Mouse (Mus musculus) stomach, embryonic 14.5 days (tissue): ENCODE data around the gene Dexi. TPM values are rescaled to one million over a fixed set of nuclear protein-coding genes. Genes with fewer than 3 reads are reported as not detected.

ENCODE experiments used
- ATAC-seq: fragments of 200-750 bp; cut with Nextera tagmentation; 2 replicates; pipeline ENCODE4 v1.8.0; 2017; ENCODE audit warnings: low read depth, moderate TSS enrichment; ENCODE audit not compliant: insufficient number of reproducible peaks, insufficient read depth, low FRiP score
- H3K27ac ChIP-seq: fragments of 300-500 bp; sonication (generic); 2 replicates; pipeline ENCODE4 v1.5.1; 2014; ENCODE audit warnings: mild to moderate bottlenecking, low read length, moderate library complexity, mixed read lengths
- H3K27me3 ChIP-seq: fragments of 300-500 bp; sonication (generic); 2 replicates; pipeline ENCODE4 v1.6.1; 2014; ENCODE audit warnings: low read length, control low read depth, mixed read lengths; ENCODE audit not compliant: control insufficient read depth, insufficient read depth
- H3K36me3 ChIP-seq: fragments of 300-500 bp; sonication (generic); 2 replicates; pipeline ENCODE4 v1.6.1; 2014; ENCODE audit warnings: mild to moderate bottlenecking, control low read depth, low read length, moderate library complexity, mixed read lengths; ENCODE audit not compliant: control insufficient read depth, insufficient read depth
- H3K4me1 ChIP-seq: fragments of 300-500 bp; sonication (generic); 2 replicates; pipeline ENCODE4 v1.6.1; 2014; ENCODE audit warnings: low read length, control low read depth, mixed read lengths; ENCODE audit not compliant: control insufficient read depth, insufficient read depth
- H3K4me2 ChIP-seq: fragments of 300-500 bp; sonication (generic); replicated peaks from 2 replicates; pipeline ENCODE4 v1.6.1; 2014; ENCODE audit warnings: low read depth, low read length, control low read depth
- H3K4me3 ChIP-seq: fragments of 300-500 bp; sonication (generic); 2 replicates; pipeline ENCODE4 v1.5.1; 2014; ENCODE audit warnings: low read depth, low read length, control low read depth
- H3K9ac ChIP-seq: fragments of 300-500 bp; sonication (generic); replicated peaks from 2 replicates; pipeline ENCODE4 v1.6.1; 2014; ENCODE audit warnings: low read depth, mild to moderate bottlenecking, control low read depth, low read length, moderate library complexity, mixed read lengths
- H3K9me3 ChIP-seq: fragments of 300-500 bp; sonication (generic); 2 replicates; pipeline ENCODE4 v1.6.1; 2016; ENCODE audit warnings: low read depth, low read length, control low read depth; ENCODE audit not compliant: control insufficient read depth
- WGBS: fragments of 180-500 bp; shearing (Covaris S2); extraction: QIAGEN DNeasy Blood & Tissue Kit; methylation state at CpG from one replicate; pipeline ENCODE4 v1.1.7; 2014; 5-methylcytosine and 5-hydroxymethylcytosine counted together
- polyA plus RNA-seq: library from polyadenylated mRNA; unstranded; fragments of >200 nt; fragmentation: Nextera tagmentation; extraction: Ambion mirVana; gene quantifications from 2 replicates; pipeline ENCODE4 v1.2.1, GENCODE M21; 2014

Dexi gene
- polyA plus RNA-seq, 1 experiment from 2014 or later, result 25.9 TPM

DNA sequence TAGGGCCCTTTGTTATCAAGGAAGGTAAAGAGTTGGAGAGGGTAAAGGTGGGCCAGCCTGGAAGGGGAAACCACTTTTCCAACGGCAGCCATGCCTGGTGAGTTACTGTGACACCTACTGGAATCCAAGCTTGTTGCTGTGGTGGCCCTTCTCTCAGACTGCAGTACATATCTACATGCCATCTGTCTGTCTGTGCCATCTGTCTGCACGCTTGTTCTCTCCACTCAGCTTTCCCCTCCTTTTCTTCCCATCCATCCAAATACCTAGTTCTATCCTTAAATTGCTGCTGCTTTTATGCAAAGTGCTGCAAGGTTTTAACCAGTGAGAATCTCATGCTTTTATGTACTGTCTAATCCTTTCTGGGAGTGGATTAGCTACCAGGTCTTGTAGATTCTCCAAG is 6.7 kb upstream of the Dexi start:
- Histone ChIP-seq H3K4me1 (peaks cover 9% of the 10 kb centered on the region), H3K27ac (no peak overlapping the region), H3K9me3 (no peaks in the 10 kb centered on the region), H3K36me3 (no peaks in the 10 kb centered on the region), H3K27me3 (no peaks in the 10 kb centered on the region), H3K9ac (no peak overlapping the region), H3K4me3 (no peak overlapping the region), H3K4me2 (no peak overlapping the region)
- no peak for ATAC-seq
- WGBS, result 77% methylated on average over 2 of the region's 2 CpGs

DNA sequence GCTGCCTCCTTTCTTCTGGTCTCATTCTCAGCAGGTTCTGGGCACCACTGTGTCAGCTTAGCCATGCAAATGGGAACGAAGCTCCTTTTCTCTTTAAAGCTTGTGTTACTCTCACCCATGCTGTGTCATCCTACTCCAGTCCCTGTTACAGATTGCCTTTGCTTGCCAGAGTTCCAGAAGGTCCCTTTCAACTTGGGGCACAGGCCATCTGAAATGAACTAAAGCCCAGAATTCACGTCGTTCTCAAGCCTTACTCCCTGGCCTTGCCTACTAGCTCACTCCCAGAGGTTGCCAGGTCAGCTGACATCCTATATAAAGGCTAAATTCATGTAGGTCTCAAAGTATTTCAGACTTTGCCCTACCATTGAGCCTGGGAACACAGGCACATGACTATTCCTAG is 6.1 kb upstream of the Dexi start:
- Histone ChIP-seq H3K4me2 (no peak overlapping the region), H3K36me3 (no peaks in the 10 kb centered on the region), H3K27me3 (no peaks in the 10 kb centered on the region), H3K27ac (no peak overlapping the region), H3K9me3 (no peaks in the 10 kb centered on the region), H3K9ac (no peak overlapping the region), H3K4me1 (peaks cover 9% of the 10 kb centered on the region), H3K4me3 (no peak overlapping the region)
- no peak for ATAC-seq
- 66% methylated on average over 3 of the region's 3 CpGs for WGBS

DNA sequence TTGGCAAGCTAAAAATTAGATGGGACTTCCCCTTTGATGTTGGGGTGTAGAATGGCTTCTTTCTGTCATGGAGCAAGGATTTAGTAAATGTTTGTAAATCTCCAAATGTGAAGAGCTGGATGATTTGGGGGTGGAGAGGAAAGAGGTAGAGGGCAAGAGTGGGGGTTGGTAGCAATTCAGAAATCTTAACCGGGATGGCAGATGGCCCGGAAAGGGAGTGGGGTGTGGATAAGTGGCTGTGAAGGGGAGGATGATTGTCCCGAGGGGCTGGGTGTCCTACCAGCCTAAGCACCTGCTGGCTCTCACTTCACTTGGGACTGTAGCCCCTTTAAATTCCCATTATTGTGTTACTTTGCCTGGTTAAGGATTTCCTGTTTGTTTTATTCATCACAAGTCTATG is 4.0 kb upstream of the Dexi start:
- H3K27ac ChIP-seq, result no peak overlapping the region
- no peak for ATAC-seq
- 62% methylated on average over 3 of the region's 3 CpGs for WGBS
- no peak overlapping the region for H3K9ac ChIP-seq
- H3K4me2 ChIP-seq, result no peak overlapping the region
- H3K36me3 ChIP-seq, result no peaks in the 10 kb centered on the region
- H3K4me1 ChIP-seq, result peaks cover 9% of the 10 kb centered on the region
- H3K9me3 ChIP-seq, result no peaks in the 10 kb centered on the region
- no peak overlapping the region for H3K4me3 ChIP-seq
- no peaks in the 10 kb centered on the region for H3K27me3 ChIP-seq

DNA sequence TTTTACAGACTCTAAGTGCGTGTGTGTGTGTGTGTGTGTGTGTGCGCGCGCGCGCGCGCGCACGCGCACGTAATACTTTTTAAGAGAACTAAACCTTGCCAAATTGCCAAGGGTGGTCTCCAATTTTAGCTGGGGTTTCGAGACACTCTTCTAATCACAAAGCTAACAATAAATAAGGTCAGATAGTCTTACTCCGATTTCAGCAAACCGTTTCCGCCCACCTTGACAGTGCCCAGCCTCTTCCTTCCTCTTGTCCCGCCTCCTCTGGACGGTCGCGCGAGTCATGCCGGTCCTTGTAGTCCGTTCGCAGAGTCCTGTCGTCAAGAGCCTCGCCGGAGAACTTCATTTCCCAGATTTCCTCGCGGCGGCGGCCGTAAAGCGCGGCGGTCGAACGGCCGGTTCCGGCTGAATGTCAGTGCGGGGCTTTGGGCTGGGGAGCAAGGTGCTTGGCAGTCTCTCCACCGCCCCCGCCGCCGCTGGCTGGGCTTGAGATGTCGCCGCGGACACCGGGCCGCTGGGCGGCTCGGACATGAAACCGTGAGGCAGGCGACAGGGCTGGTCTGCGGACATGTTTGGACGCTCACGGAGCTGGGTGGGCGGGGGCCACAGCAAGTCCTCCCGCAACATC is 2.3 kb upstream of the Dexi start, which contains the start of gene Clec16a:
Gene Clec16a (plus strand): TSS at position 345 of the 628 bp plus-strand sequence.
- peak; percentile 84 for ATAC-seq
- Histone ChIP-seq H3K27me3 (no peaks in the 10 kb centered on the region), H3K4me2 (peak within 1 kb of the TSS; percentile 76), H3K36me3 (no peaks in the 10 kb centered on the region), H3K9me3 (no peaks in the 10 kb centered on the region), H3K4me1 (peaks cover 22% of the 10 kb centered on the region), H3K9ac (peak within 1 kb of the TSS; percentile 59), H3K4me3 (peak within 1 kb of the TSS; percentile 95), H3K27ac (peak within 1 kb of the TSS; percentile 33; the same call in 1 of the 2 replicates)
- under 1% methylated on average over 58 of the region's 58 CpGs for WGBS

DNA sequence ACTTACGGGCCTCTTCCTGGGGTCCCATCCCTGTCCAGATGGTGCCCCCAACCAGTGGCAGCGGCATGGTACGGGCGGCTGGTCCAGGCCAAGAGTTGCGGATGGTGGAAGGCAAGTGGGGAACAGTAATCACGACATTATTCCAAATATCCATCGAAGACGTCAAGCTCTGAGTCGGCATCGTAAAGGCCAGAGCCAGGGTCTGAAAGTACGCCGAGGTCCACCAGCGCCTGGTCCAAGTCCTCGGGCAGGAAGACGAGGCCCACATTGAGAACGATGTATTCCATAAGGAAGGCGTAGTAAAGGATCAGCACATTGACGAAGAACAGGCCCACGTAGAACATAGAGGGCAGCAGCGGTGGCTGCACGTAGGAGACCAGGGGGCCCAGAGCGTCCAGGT is 588 bp downstream of the Dexi start:
- H3K27ac ChIP-seq, result peak overlapping the region; percentile 83
- ATAC-seq, result no peak
- H3K4me3 ChIP-seq, result peak overlapping the region; percentile 72
- H3K4me1 ChIP-seq, result peaks cover 29% of the 10 kb centered on the region
- peak overlapping the region; percentile 89 for H3K9ac ChIP-seq
- H3K36me3 ChIP-seq, result no peaks in the 10 kb centered on the region
- H3K27me3 ChIP-seq, result no peaks in the 10 kb centered on the region
- peak overlapping the region; percentile 98 for H3K4me2 ChIP-seq
- no peaks in the 10 kb centered on the region for H3K9me3 ChIP-seq
- 2% methylated on average over 22 of the region's 22 CpGs for WGBS

DNA sequence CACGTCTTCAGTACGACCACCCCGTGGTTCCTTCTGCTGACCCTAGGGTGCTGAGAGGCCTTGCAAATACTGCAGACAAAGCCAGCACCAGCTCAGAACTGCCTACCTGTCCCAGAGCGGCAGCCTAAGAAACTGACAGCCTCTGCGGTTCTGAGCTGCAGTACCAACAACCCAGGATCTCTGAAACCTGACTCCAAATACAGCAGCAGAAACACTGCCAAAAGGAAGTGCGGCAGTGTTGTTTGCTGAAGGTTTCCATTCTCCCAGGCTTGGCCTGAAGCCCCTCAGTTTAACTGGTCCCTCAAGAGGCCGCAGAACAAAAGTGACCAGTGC is 1.3 kb downstream of the Dexi start:
- Histone ChIP-seq H3K36me3 (no peaks in the 10 kb centered on the region), H3K4me2 (peak overlapping the region; percentile 98), H3K4me3 (peak overlapping the region; percentile 72), H3K27ac (no peak overlapping the region), H3K4me1 (peaks cover 28% of the 10 kb centered on the region), H3K27me3 (no peaks in the 10 kb centered on the region), H3K9ac (peak overlapping the region; percentile 89; the same call in 1 of the 2 replicates), H3K9me3 (no peaks in the 10 kb centered on the region)
- no peak for ATAC-seq
- WGBS, result 8% methylated on average over 7 of the region's 7 CpGs

DNA sequence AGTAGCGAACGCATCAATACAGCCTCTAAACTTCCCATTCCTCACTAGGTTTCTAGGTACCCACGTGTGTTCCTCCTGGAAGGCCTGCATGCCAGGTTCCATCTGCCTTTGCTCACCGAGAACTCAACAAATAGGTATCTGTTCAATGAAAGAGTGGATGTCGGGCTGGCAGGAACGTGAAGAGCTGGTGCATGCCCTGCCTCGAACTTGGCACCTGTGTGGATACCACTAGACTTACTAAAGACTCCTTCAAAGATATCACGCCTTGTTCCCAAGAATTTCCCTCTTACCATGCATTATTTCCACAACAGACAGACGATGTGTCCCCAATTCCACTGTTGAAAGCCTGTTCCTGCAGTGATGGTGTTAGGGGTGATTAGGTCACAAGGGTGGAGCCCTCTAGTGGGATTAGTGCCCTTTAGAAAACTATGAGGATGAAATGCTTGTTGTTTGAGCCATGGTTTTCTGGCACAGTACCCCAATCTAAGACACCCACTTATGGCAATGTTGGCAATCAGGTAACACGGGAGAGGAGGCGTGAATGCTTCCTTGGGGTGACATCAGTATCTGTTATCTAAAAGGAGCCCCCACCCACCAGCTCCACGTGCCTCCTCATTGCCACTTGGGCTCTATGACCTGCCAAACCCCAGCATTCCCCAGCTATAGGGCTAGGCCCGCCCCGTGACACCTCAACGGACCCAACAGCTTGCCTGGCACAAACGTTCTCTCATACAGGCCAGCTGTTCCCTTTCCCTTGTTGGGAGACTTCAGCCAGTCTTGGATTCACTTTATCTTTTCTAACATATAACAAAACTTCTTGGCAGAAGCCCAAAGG is 1.9 kb downstream of the Dexi start:
- Histone ChIP-seq H3K9me3 (no peaks in the 10 kb centered on the region), H3K36me3 (no peaks in the 10 kb centered on the region), H3K4me3 (peak overlapping the region; percentile 72), H3K9ac (no peak overlapping the region; the same call in none of the 2 replicates), H3K27me3 (no peaks in the 10 kb centered on the region), H3K4me2 (peak overlapping the region; percentile 98), H3K4me1 (peaks cover 23% of the 10 kb centered on the region), H3K27ac (no peak overlapping the region)
- 58% methylated on average over 16 of the region's 16 CpGs for WGBS
- no peak for ATAC-seq

DNA sequence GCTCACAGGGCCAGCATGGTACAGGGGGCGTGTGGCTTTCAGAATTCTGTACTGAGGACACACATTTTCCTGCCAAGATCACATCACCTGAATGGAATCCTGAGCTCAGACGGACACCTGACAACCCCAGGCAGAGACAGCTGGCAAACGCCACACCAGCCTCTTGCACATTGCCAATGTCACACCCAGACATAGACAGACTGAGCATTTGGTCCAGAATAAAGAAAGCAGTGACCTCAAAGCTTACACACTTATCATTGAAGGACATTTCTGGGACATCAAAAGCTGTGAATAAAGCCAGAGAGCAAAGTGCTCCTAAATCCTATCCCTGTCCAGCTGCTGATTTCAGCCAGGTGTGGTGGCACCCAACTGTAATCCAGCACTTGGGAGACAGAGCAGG is 5.9 kb downstream of the Dexi start:
- Histone ChIP-seq H3K4me1 (peaks cover 20% of the 10 kb centered on the region), H3K27me3 (no peaks in the 10 kb centered on the region), H3K4me2 (no peak overlapping the region), H3K36me3 (no peaks in the 10 kb centered on the region; the same call in 1 of the 2 replicates), H3K9ac (no peak overlapping the region), H3K27ac (no peak overlapping the region), H3K4me3 (no peak overlapping the region), H3K9me3 (no peaks in the 10 kb centered on the region)
- WGBS, result 72% methylated on average over 3 of the region's 3 CpGs
- ATAC-seq, result no peak
